Mouse (Mus musculus) E14TG2a.4 (cell line): ENCODE results near the gene Phyhipl.

ENCODE experiments used
- CTCF ChIP-seq: conservative IDR thresholded peaks from 2 replicates; pipeline ENCODE4 v1.5.1; 2014; ENCODE audit warnings: low read length
- NANOG ChIP-seq: IDR thresholded peaks from 2 replicates; pipeline ENCODE4 v1.6.1; 2014; ENCODE audit warnings: borderline replicate concordance, low read length, mixed read lengths
- POU5F1 ChIP-seq: IDR thresholded peaks from 2 replicates; pipeline ENCODE4 v1.6.1; 2014; ENCODE audit warnings: low read length, borderline replicate concordance

GRCm38 (mm10) chr10:70552531-70552930, 103.2 kb downstream of the Phyhipl start:
- no peak for TF ChIP-seq POU5F1
- TF ChIP-seq CTCF: no peak
- TF ChIP-seq NANOG: no peak
